Mouse (Mus musculus) ovary, adult 18-20 months (tissue): Measurements from ENCODE around the gene Rps3.
"Not testable (repeated sequence)": the region's sequence is repeated elsewhere in the genome, so short reads cannot be mapped to it uniquely, and the experiment has no call there.

Experiments used
- DNase-seq: peaks from one replicate; pipeline ENCODE4 v3.0.0; 2022; ENCODE audit warnings: low spot score, mixed read lengths

Rps3 gene

GRCm38 (mm10) chr7:99483271-99483923, at the start of gene Rps3:
Gene Rps3, minus strand, starts transcription at chr7:99483738.
- peak; percentile 91 for DNase-seq

- no peak for DNase-seq
These were observed 49.0 kb upstream of the Rps3 start for GRCm38 (mm10) chr7:99532526-99532925.

- no peak for DNase-seq
These were observed 48.0 kb upstream of the Rps3 start for GRCm38 (mm10) chr7:99531408-99531970.

- no peak for DNase-seq
These were observed 45.9 kb upstream of the Rps3 start for GRCm38 (mm10) chr7:99529410-99529809.

GRCm38 (mm10) chr7:99528547-99528946, 45.0 kb upstream of the Rps3 start:
- DNase-seq, result no peak

- DNase-seq, result no peak
These were observed 40.3 kb upstream of the Rps3 start for GRCm38 (mm10) chr7:99523837-99524236.

- no peak for DNase-seq
These were observed 39.6 kb upstream of the Rps3 start for GRCm38 (mm10) chr7:99523121-99523520.

GRCm38 (mm10) chr7:99518954-99519644, 35.6 kb upstream of the Rps3 start:
- no peak for DNase-seq

GRCm38 (mm10) chr7:99516814-99517157, 33.2 kb upstream of the Rps3 start:
- no peak for DNase-seq

GRCm38 (mm10) chr7:99516092-99516813, 32.7 kb upstream of the Rps3 start:
- DNase-seq, result no peak

GRCm38 (mm10) chr7:99510087-99510501, 26.6 kb upstream of the Rps3 start:
- peak; percentile 40 for DNase-seq

- not testable (repeated sequence) for DNase-seq
These were observed 24.6 kb upstream of the Rps3 start for GRCm38 (mm10) chr7:99508187-99508586.

- DNase-seq, result no peak
These were observed 21.0 kb upstream of the Rps3 start for GRCm38 (mm10) chr7:99504556-99504955.

- DNase-seq, result no peak
These were observed 17.6 kb upstream of the Rps3 start for GRCm38 (mm10) chr7:99501148-99501547.

GRCm38 (mm10) chr7:99500655-99501054, 17.1 kb upstream of the Rps3 start:
- DNase-seq, result peak; percentile 24

- DNase-seq, result peak; percentile 45
These were observed 16.7 kb upstream of the Rps3 start for GRCm38 (mm10) chr7:99500201-99500600.

- no peak for DNase-seq
These were observed 15.6 kb upstream of the Rps3 start for GRCm38 (mm10) chr7:99499128-99499527.

GRCm38 (mm10) chr7:99489708-99490107, 6.2 kb upstream of the Rps3 start:
- DNase-seq, result no peak

- DNase-seq, result no peak
These were observed 1.1 kb upstream of the Rps3 start for GRCm38 (mm10) chr7:99484679-99485078.

- no peak for DNase-seq
These were observed 384 bp upstream of the Rps3 start for GRCm38 (mm10) chr7:99483924-99484319.

- no peak for DNase-seq
These were observed 901 bp downstream of the Rps3 start for GRCm38 (mm10) chr7:99482637-99483036.

GRCm38 (mm10) chr7:99477235-99477634, 6.3 kb downstream of the Rps3 start:
- DNase-seq, result no peak
